Mouse (Mus musculus) ES-Bruce4 (cell line): ENCODE measurements around the gene Tenm4. TPM values are rescaled to one million over a fixed set of nuclear protein-coding genes. Genes with fewer than 3 reads are reported as not detected.
A peak's percentile ranks its signal among the peaks of the same experiment; 100 is the strongest.

ENCODE experiments used
- H3K27ac ChIP-seq: 2 replicates; pipeline ENCODE4 v1.5.1; 2012; ENCODE audit warnings: low read length, inconsistent platforms; ENCODE audit not compliant: insufficient read depth
- H3K27me3 ChIP-seq: 2 replicates; pipeline ENCODE4 v1.6.1; 2012; ENCODE audit warnings: mild to moderate bottlenecking, low read length, inconsistent platforms; ENCODE audit not compliant: control insufficient read depth, poor library complexity, insufficient read depth, severe bottlenecking
- H3K36me3 ChIP-seq: 2 replicates; pipeline ENCODE4 v1.6.1; 2012; ENCODE audit warnings: inconsistent platforms, mild to moderate bottlenecking, low read length, moderate library complexity; ENCODE audit not compliant: control insufficient read depth, poor library complexity, insufficient read depth, severe bottlenecking
- H3K4me1 ChIP-seq: one replicate; pipeline ENCODE4 v1.8.1; 2011; ENCODE audit warnings: low read length; ENCODE audit not compliant: control insufficient read depth, insufficient read depth
- H3K4me3 ChIP-seq: 2 replicates; pipeline ENCODE4 v1.5.1; 2011; ENCODE audit warnings: low read depth, mild to moderate bottlenecking, low read length
- H3K9ac ChIP-seq: 2 replicates; pipeline ENCODE4 v1.6.1; 2012; ENCODE audit warnings: low read depth, mild to moderate bottlenecking, inconsistent platforms; ENCODE audit not compliant: poor library complexity, severe bottlenecking
- H3K9me3 ChIP-seq: replicated peaks from 2 replicates; pipeline ENCODE4 v1.6.1; 2012; ENCODE audit warnings: mild to moderate bottlenecking, low read length, inconsistent platforms; ENCODE audit not compliant: control insufficient read depth, poor library complexity, insufficient read depth, severe bottlenecking
- CTCF ChIP-seq: IDR thresholded peaks from one replicate; pipeline ENCODE4 v1.8.1; 2011; ENCODE audit warnings: low read depth, low read length
- EP300 ChIP-seq: IDR thresholded peaks from 2 replicates; pipeline ENCODE4 v1.6.1; 2011; ENCODE audit warnings: low read depth, low read length; ENCODE audit not compliant: insufficient read depth
- POLR2A ChIP-seq: IDR thresholded peaks from one replicate; pipeline ENCODE4 v1.8.1; 2011; ENCODE audit warnings: low read length; ENCODE audit not compliant: insufficient read depth
- polyA plus RNA-seq: library from polyadenylated mRNA; stranded (reverse); fragments of >200 nt; gene quantifications from 2 replicates; pipeline ENCODE4 v1.2.4, GENCODE M21; 2011; ENCODE audit warnings: low read depth; ENCODE audit not compliant: missing spikeins, insufficient read depth, insufficient read length

Gene Tenm4
- polyA plus RNA-seq, 1 experiment, result 4.8 TPM

DNA sequence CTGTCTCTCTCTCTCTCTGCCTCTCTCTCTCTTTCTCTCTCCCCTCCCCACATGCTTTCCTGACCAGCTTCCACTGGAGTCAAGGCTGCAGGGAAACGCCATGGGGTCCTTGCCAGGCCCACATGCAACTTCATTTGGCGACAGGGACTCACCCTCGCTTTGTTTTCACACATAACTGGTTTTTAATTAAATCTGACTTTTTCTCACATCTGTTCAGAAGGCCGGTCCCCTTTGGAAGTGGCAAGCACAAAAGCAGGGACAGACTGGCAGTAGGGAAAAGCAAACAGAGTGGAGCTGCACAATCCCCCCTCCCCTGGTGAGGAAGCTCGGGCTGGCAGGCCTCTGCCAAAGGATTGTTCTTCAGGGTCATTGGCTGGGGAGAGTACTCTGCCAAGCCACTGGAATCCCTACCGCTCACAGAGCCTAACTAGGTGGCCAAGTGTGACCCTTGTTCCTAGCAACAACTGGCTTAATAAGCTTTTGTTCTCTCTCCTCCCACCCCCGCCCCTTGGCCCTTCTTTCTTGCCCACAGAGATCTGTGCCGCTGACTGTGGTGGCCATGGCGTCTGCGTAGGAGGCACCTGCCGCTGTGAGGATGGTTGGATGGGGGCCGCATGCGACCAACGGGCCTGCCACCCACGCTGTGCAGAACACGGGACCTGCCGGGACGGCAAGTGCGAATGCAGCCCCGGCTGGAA, 625.9 kb downstream of the Tenm4 start:
- no peaks in the 10 kb centered on the region for H3K4me1 ChIP-seq
- TF ChIP-seq POLR2A (no peak), CTCF (no peak)
- no peak overlapping the region for H3K27ac ChIP-seq
- H3K9me3 ChIP-seq, result no peaks in the 10 kb centered on the region
- no peaks in the 10 kb centered on the region for H3K36me3 ChIP-seq
- H3K27me3 ChIP-seq, result no peaks in the 10 kb centered on the region
- H3K4me3 ChIP-seq, result peak overlapping the region; percentile 64
- no peak overlapping the region for H3K9ac ChIP-seq

DNA sequence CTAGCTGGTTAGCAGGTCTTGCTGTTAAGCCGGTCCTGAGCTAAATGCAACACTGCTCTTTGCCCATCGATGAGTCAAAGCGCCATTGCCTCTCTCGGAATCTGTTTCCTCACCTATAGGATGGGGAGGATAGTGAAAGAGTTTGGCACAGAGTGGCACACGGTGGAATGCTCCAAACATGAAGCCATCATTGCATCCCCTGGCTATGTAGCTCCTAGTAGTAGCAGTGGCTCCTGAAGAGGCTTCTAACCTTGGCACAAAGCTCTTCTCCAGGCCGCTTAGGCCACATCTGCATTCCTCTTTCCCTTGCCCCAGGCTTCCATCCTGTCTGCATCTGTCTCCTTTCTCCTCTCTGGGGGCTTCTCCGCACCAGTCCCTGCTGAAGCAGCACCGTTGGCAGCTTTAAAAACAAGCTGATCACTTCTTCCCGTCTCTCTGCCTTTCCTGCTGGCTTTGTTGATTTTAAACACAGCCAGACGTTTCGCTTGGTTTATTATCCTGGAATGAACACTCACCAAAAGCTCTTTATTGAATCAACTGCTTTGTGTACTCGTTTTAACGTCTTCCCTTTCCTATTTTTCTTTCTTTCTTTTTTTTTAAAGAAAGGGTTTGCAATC, 626.8 kb downstream of the Tenm4 start:
- Histone ChIP-seq H3K4me1 (no peaks in the 10 kb centered on the region), H3K27ac (no peak overlapping the region), H3K27me3 (no peaks in the 10 kb centered on the region), H3K9me3 (no peaks in the 10 kb centered on the region), H3K4me3 (no peak overlapping the region), H3K9ac (no peak overlapping the region), H3K36me3 (no peaks in the 10 kb centered on the region)
- TF ChIP-seq POLR2A, result no peak
- TF ChIP-seq CTCF, result no peak
- TF ChIP-seq EP300, result no peak

DNA sequence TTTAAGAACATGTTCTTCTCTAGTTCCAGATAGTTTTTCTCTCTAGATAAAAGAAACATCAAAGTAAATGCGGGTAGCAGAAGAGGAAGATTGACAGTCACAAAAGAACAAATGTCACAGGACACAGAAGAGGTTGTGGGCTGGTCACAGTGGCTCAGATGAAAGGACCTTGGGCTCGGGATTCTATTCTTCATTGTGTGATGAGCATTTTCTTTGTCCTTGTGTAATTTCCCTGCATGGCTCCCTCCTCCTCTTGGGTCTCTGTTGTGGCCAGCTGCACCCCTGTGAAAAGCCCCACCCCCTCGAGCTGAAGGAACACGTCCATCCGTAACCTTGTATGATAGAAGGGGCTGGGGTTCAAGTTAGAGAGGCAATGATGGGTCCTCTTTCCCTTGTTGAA, 628.8 kb downstream of the Tenm4 start:
- Histone ChIP-seq H3K36me3 (no peaks in the 10 kb centered on the region), H3K4me3 (no peak overlapping the region), H3K4me1 (no peaks in the 10 kb centered on the region), H3K27ac (no peak overlapping the region), H3K27me3 (no peaks in the 10 kb centered on the region), H3K9me3 (no peaks in the 10 kb centered on the region), H3K9ac (no peak overlapping the region)
- TF ChIP-seq CTCF (no peak), POLR2A (no peak), EP300 (no peak)

DNA sequence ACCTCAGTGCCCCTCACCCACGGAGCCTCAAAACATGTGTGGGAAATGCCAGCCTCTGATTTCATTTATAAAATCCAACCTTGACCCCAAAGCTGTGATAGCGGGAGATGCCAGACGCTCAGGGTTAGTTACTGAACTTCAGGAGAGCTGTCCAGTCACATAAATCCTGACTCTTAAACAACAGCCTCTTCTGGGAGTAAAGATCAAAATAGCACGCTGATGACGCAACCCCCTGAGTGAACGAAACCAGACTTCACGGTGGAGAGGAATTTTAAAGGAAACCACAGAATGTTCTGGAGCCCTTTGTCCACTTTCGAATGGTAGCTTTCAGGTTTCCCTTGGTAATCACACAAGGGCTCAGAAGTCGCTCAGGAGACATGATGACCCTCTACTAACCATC, 630.3 kb downstream of the Tenm4 start:
- Histone ChIP-seq H3K9me3 (no peaks in the 10 kb centered on the region), H3K4me3 (no peak overlapping the region), H3K27ac (no peak overlapping the region), H3K27me3 (no peaks in the 10 kb centered on the region), H3K9ac (no peak overlapping the region), H3K36me3 (no peaks in the 10 kb centered on the region), H3K4me1 (no peaks in the 10 kb centered on the region)
- TF ChIP-seq EP300 (no peak), CTCF (no peak), POLR2A (no peak)

DNA sequence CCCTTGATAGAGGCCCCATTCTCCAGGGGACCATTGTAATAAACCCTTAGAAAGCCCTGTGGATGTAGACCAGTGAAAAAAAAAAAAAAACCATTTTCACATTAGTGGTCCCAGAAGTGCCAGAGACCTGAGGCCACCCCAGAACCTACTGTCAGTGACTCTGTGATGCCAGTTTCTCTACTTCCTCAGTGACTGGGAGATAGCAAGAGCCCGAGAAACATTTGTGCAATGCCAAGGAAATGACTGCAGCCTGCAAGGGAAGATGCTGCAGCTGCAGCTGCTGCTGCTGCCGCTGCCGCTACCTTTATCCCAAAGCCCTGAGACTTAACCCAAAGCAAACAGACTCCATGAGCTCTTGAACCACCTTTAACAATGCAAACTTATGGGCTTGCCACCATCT, 631.2 kb downstream of the Tenm4 start:
- Histone ChIP-seq H3K9ac (no peak overlapping the region), H3K4me1 (no peaks in the 10 kb centered on the region), H3K27ac (no peak overlapping the region), H3K36me3 (no peaks in the 10 kb centered on the region), H3K9me3 (no peaks in the 10 kb centered on the region), H3K4me3 (no peak overlapping the region), H3K27me3 (no peaks in the 10 kb centered on the region)
- TF ChIP-seq POLR2A, result no peak
- no peak for TF ChIP-seq EP300
- TF ChIP-seq CTCF, result no peak

DNA sequence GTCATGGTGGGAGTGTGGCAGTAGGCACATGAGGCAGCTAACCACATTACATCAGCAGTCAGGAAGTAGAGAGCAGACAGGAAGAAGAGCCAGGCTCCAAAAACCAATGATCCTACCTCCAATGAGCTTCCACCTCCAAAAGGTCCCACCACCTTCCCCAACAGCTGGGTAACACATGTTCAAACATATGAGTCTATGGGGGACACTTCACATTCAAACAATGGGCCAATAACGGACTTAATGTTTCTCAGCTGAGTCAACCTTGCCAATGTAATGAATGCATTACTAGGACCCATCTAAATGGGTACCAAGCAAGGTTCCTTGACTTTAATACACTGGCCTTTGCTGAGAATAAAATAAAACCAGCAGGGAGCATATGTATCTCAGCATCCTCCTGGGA, 635.5 kb downstream of the Tenm4 start:
- TF ChIP-seq CTCF (no peak), EP300 (no peak)
- no peaks in the 10 kb centered on the region for H3K27me3 ChIP-seq

More for the DNA sequence above, 635.5 kb downstream of the Tenm4 start:
- H3K9me3 ChIP-seq, result no peaks in the 10 kb centered on the region
- no peak overlapping the region for H3K4me3 ChIP-seq
- no peak overlapping the region for H3K27ac ChIP-seq
- H3K4me1 ChIP-seq, result no peaks in the 10 kb centered on the region
- no peaks in the 10 kb centered on the region for H3K36me3 ChIP-seq
- no peak overlapping the region for H3K9ac ChIP-seq
